Mouse (Mus musculus) granulocyte monocyte progenitor cell, adult 5-6 weeks (primary cell): ENCODE results near the gene Tmem39a. TPM values are rescaled to one million over a fixed set of nuclear protein-coding genes. Genes with fewer than 3 reads are reported as not detected.
A peak's percentile ranks its signal among the peaks of the same experiment; 100 is the strongest.

Experiments used
- ATAC-seq: replicated peaks from 2 replicates; pipeline ENCODE4 v1.8.0; 2016; ENCODE audit warnings: mild to moderate bottlenecking, moderate TSS enrichment, inconsistent platforms; ENCODE audit not compliant: poor library complexity, severe bottlenecking
- total RNA-seq, 2 experiments: library from RNA; stranded (forward) in 1 of 2; stranded (reverse) in 1 of 2; fragments of 200-712, 200-1000 nt in 1 of 2; fragments of >200 nt in 1 of 2; fragmentation: Nextera tagmentation in 1 of 2; gene quantifications; 2 replicates each; pipeline ENCODE4 v1.2.3; 2014 to 2017

Gene Tmem39a
- total RNA-seq, 2 experiments from 2014 or later: 58.2 to 70.2 TPM

- ATAC-seq: no peak
These were observed 66.9 kb downstream of the Tmem39a start for GRCm38 (mm10) chr16:38625411-38625810.

GRCm38 (mm10) chr16:38625811-38626369 lies 67.4 kb downstream of the Tmem39a start:
- no peak for ATAC-seq

- ATAC-seq: peak; percentile 76
These were observed 73.6 kb downstream of the Tmem39a start for GRCm38 (mm10) chr16:38632147-38632546.

DNA sequence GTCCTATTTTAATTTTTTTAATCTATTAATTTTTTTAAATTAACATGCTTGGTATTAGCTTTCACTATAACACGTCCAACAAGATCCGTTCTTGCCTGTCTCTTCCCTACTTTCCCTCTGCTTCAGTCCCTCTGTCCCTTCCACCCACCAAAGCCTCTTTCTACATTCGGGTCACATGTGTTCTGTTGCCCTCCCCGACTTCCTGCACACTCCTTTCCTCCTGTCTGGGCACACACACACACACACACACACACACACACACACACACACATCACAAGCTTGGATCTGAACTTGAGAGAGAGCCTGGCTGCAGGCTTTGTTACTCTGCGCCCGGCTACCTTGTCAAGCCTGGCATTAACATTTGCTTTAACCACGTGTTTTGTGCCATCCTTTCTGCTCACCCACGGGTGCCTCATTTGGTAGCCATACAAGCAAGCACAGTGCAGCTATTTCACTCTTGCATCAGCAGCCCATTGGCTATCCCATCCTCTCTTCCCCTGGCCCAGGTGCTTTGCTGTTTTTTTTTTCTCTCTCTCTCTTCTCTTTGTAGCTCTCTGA lies 77.4 kb downstream of the Tmem39a start:
- peak; percentile 16; the same call in 1 of the 2 replicates for ATAC-seq

- ATAC-seq: peak; percentile 87
These were observed 78.2 kb downstream of the Tmem39a start for GRCm38 (mm10) chr16:38636682-38637081.

GRCm38 (mm10) chr16:38637085-38637484 lies 78.6 kb downstream of the Tmem39a start:
- ATAC-seq: no peak

Other genes starting within 250 kb of the Tmem39a start
- gene Maats1, start 216.6 kb upstream of the Tmem39a start, total RNA-seq (2014; fragmentation: Nextera tagmentation): not detected in 2 replicates
- not detected in 2 replicates for gene Maats1, start 216.6 kb upstream of the Tmem39a start, total RNA-seq (2017)
- 124 and 168 TPM in 2 replicates for gene Cox17, start 211.7 kb upstream of the Tmem39a start, total RNA-seq (2014; fragmentation: Nextera tagmentation)
- 185 and 260 TPM in 2 replicates for gene Cox17, start 211.7 kb upstream of the Tmem39a start, total RNA-seq (2017)
- not detected in 2 replicates for gene Gm21987, start 211.7 kb upstream of the Tmem39a start, total RNA-seq (2014; fragmentation: Nextera tagmentation)
- not detected in 2 replicates for gene Gm21987, start 211.7 kb upstream of the Tmem39a start, total RNA-seq (2017)
- not detected in 2 replicates for gene Popdc2, start 196.5 kb upstream of the Tmem39a start, total RNA-seq (2014; fragmentation: Nextera tagmentation)
- not detected in 2 replicates for gene Popdc2, start 196.5 kb upstream of the Tmem39a start, total RNA-seq (2017)
- gene Pla1a, start 125.6 kb upstream of the Tmem39a start, total RNA-seq (2014; fragmentation: Nextera tagmentation): not detected in 2 replicates
- not detected in 2 replicates for gene Pla1a, start 125.6 kb upstream of the Tmem39a start, total RNA-seq (2017)
- 18.9 and 31.5 TPM in 2 replicates for gene Adprh, start 106.0 kb upstream of the Tmem39a start, total RNA-seq (2014; fragmentation: Nextera tagmentation)
- 10.8 and 15.0 TPM in 2 replicates for gene Adprh, start 106.0 kb upstream of the Tmem39a start, total RNA-seq (2017)
- gene Cd80, start 103.1 kb upstream of the Tmem39a start, total RNA-seq (2014; fragmentation: Nextera tagmentation): 0.21 TPM in 1 of 2 replicates, not detected in the other
- 0.52 TPM in 1 of 2 replicates, not detected in the other for gene Cd80, start 103.1 kb upstream of the Tmem39a start, total RNA-seq (2017)
- 13.7 and 15.0 TPM in 2 replicates for gene Timmdc1, start 36.0 kb upstream of the Tmem39a start, total RNA-seq (2014; fragmentation: Nextera tagmentation)
- gene Timmdc1, start 36.0 kb upstream of the Tmem39a start, total RNA-seq (2017): 31.5 and 33.1 TPM in 2 replicates
- gene Poglut1, start 8.4 kb upstream of the Tmem39a start, total RNA-seq (2014; fragmentation: Nextera tagmentation): 24.7 and 41.3 TPM in 2 replicates
- 19.8 and 22.6 TPM in 2 replicates for gene Poglut1, start 8.4 kb upstream of the Tmem39a start, total RNA-seq (2017)
- gene Arhgap31, start 154.6 kb downstream of the Tmem39a start, total RNA-seq (2014; fragmentation: Nextera tagmentation): 17.4 and 18.3 TPM in 2 replicates
- gene Arhgap31, start 154.6 kb downstream of the Tmem39a start, total RNA-seq (2017): 6.5 and 7.7 TPM in 2 replicates
- gene B4galt4, start 183.6 kb downstream of the Tmem39a start, total RNA-seq (2014; fragmentation: Nextera tagmentation): 62.7 and 65.3 TPM in 2 replicates
- 58.2 and 61.1 TPM in 2 replicates for gene B4galt4, start 183.6 kb downstream of the Tmem39a start, total RNA-seq (2017)
- not detected in 2 replicates for gene Upk1b, start 241.6 kb downstream of the Tmem39a start, total RNA-seq (2014; fragmentation: Nextera tagmentation)
- 0.39 TPM in 1 of 2 replicates, not detected in the other for gene Upk1b, start 241.6 kb downstream of the Tmem39a start, total RNA-seq (2017)